Mouse (Mus musculus) left cerebral cortex, postnatal 10 days (tissue): ENCODE measurements around the gene Slc50a1. TPM values are rescaled to one million over a fixed set of nuclear protein-coding genes. Genes with fewer than 3 reads are reported as not detected.
A peak's percentile ranks its signal among the peaks of the same experiment; 100 is the strongest.

Experiments used
- DNase-seq, 2 experiments: peaks; one replicate each; pipeline ENCODE4 v3.0.0; 2021 to 2022; ENCODE audit warnings: low spot score in 2 of 2, mixed read lengths in 1 of 2; ENCODE audit errors: extremely low spot score in 1 of 2
- intact Hi-C: fragments of 180-260 bp; cut with DNase I; formaldehyde crosslinking; loops from one replicate; pipeline ENCODE4 v1.15.1; 2025
- total RNA-seq, 2 experiments: library from RNA; stranded (reverse); gene quantifications; 2 replicates each; pipeline ENCODE4 v1.2.3; 2021

The Slc50a1 gene
- total RNA-seq, 2 experiments from 2014 or later = 17.9 to 22.3 TPM

DNA sequence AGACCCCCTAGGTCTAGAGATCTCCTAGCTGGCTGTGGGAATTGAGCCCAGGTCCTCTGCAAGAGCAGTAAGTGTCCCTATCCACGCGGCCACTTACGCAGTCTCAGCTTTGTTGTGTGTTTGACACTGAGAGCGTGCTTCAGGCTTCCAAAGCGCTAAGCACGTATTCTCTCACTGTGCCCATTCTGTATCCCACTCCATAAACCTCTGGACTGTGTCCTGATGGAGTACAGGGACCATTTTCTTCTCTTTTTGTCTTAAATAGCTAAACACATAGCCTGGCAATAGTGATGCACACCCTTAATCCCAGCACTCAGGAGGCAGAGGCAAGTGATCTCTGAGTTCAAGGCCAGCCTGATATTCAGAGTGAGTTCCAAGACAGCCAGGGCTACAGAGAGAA is 28.5 kb upstream of the Slc50a1 start:
- DNase-seq = no peak
- intact Hi-C loops = loop anchor here (5.0 kb wide), 1 partner anchor 47 kb away; no protein-coding TSS in a partner anchor

DNA sequence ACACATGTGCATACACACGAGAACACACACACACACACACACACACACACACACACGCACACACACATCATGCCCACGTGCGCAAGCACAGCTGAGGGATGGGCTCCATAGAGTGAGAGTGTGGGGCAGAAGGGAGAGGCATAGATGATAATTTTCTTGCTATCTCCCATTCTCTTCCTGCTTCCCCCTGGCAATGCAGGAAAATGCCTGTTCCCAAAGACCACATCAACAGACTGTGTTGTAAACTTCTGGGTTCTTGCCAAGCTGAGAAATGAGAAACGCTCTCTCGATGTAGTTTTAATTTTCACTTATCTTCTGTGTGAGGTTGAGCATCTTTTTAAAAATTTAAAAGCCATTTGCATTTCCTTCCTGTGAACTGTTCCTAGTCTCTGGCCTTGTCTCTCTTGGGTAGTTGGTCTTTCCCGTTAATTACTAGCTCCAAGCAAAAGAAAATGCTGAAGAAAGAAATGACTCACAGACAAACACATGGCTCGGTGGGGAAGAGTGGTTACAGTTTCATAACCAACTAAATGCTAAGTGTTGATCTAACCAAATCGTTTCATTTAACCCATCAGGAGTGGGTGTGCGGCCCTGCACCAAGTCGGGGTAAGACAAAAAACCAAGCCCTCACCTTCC is 26.5 kb upstream of the Slc50a1 start:
- no peak for DNase-seq
- intact Hi-C loops = loop anchor here (5.0 kb wide), 1 partner anchor 45 kb away; no protein-coding TSS in a partner anchor

DNA sequence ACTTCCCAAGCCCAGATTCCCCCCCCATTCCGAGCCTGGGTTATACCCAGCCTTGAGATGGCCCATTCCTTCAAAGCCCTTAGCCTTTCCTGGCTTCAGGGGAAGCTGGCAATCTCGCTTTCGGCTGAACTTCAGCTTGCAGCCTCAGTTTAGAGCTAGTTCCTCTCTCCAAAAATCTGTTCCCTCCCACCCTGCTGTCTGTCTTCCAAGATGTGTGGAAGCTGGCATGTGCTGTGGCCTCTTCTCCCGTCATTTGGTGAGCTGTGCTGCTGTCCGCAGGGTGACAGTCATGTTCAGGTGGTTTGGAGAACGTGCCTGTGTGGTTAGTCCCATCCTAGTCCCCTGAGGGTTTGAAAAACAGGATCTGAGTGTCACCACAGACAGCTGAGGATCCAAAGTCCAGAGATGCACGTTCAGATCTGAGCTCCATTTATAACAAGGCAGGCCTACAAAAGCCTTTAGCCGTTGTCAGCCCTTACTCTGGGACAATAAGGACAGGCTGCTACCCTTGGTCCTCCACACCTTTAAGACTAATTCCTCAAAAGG is 25.4 kb upstream of the Slc50a1 start:
- DNase-seq = no peak
- intact Hi-C loops = loop anchor here (5.0 kb wide), 1 partner anchor 43 kb away; no protein-coding TSS in a partner anchor

DNA sequence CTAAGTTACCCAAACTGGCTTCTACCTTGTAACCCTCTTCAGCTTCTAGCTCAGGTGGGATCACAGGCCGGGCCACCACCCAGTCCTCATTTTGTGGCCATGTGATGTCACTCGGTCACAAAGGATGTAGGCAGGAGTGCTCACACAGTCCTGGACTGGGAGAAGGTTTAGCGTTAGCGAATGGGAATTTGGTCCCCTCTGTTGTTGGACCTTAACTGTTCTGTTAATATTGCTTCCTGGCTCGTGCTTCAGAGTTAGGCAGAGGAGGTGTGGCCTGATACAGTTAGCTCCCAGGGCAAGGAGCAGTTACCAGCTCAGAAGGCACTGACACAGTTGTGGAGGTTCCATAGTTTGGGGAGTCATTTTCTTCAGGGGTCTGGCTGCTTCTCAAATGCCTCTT is 23.8 kb upstream of the Slc50a1 start:
- intact Hi-C loops = no loop called here
- DNase-seq = no peak

DNA sequence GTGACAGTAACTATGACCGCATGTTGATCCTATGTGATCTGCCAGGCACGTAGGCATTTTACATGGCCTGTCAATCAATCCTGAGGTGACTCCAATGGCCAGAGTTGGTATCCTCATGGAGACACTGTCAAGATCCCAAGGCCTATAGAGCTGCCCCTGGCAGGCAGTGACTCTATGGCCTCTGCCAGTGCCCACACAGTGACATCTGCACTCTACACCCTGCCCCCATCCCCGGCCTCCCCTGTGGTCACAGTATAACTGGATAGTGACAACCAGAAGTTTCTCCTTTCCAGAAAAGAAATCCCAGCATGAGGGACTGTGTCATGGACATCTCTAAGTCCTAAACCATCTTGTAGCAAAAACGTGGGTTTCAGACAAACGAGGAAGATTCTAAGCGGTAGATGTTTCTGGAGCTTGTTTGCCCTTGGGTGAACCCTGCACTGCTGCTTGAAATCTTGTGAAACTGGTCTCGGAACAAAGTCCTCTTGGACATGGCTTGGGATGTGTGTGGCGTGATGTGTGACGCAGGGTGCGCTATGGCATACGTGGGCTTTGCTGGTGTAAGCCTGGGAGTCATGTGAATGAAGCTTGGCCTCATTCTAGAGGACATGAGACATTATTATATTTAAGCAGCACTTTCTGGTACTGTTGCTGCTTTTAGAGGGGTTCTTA is 23.0 kb upstream of the Slc50a1 start:
- DNase-seq = no peak
- intact Hi-C loops = no loop called here

DNA sequence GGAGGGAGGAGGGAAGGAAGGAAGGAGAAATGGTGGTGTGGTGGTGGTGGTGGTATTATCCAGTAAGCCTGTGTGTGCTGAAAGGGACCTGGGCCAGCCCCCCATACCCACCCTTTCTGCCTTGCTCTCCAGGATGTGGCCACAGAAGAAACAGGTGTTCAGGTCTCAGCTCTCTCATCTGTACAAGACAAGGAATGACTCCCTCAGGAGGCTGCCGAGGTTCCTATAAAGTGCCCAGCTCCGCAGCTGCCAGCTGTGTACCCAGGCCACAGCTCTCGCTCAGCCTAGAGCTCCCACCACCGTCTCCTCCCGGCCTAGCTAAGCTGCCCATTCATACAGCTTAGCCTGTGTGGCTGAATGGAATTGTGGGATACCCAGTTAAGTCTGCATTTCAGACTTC is 21.9 kb upstream of the Slc50a1 start:
- intact Hi-C loops = no loop called here
- DNase-seq = no peak

DNA sequence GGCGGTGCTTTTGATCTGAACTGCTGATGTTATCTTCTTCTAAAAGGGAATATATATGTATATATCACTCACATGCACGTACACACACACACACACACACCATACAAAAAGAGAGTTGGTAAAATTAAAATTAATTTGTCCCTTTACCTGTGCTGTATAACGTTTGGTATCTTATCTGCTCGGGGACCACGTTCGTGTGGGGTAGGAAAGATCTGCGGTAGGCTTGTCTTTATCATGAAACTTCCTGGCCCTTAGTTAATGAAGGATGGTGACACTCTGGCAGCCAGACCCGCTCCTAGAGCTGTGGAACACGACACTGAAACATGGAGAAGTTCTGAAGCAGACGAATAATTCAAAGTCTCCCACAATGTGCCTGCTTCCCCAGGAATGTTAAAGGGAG is 21.5 kb upstream of the Slc50a1 start:
- DNase-seq = no peak
- intact Hi-C loops = no loop called here

DNA sequence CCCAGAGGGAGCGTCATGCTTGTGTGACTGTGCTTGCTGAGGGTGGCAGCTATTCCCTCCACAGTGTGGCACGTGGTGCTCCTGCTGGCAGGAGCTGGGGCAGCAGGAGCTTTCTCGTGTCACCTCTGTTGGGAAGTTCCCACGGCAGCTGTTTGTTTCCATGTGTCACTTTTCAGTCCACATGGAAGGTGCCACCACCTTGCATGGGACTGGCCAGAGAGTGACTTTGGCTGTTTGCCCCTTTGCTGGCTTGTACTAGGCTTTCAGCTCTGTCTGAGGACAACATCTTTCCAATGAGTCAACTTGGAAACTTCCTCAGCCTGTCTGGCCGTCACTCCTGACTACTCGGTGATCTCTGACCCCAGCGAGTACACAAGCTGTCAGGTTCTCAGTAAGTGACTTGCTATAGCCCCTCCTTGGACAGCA is 18.1 kb upstream of the Slc50a1 start:
- intact Hi-C loops = no loop called here
- no peak for DNase-seq

DNA sequence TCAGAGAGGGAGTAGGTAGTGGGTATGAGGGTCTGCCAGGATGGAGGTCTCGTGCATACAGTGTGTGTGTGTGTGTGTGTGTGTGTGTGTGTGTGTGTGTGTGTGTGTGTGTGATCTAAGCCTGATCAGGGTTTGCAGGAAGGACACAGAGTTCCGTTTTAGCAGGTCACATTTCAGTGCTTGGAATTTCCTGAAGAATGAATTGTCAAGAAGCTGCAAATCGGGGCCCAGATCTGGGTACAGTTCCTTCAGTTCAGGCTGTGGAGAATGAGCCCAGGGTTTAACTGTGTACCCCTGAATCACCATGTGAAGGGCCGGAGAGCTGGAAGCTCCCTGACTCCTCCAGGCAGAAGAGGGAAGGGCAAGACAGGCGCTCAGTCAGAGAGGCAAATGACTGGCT is 16.9 kb upstream of the Slc50a1 start:
- no peak for DNase-seq
- intact Hi-C loops = no loop called here

DNA sequence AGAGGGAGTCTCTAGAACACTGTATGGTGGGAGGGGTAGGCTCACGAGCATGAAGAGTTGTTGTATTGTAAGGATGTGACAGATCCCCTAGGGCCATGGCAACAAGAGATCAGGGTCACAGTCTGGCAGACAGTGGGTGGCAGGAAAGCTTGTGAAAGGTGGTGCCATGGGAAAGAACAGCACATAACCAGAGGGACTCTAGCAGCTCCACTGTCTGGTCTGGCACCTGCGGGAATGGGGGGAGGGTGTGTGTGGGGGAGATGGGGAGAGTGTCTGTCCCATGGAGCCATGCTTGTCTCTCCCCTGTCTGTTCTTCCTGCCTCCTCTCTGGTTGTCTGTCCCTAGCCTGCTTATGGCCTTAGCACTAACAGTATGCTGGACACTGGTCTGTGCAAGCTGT is 15.2 kb upstream of the Slc50a1 start:
- no peak for DNase-seq
- intact Hi-C loops = no loop called here

DNA sequence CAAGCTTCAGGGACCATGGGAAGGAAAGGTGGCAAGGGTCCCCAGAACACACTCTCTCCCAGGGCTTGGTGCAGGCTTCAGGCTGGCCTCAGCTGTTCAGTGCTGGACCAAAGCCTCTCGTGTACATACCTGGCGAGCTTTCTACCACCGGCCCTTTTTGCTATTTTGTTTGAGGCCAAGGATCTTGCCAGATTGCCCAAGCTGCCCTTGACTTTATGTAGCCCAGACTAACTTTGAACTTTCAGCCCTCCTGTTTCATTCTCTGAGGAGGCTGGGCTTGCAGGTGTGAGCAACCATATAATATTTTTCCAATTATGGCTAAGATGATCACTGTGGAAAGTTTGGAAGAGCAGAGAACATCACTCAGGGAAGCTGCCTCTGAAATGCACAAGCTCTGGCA is 13.9 kb upstream of the Slc50a1 start:
- no peak for DNase-seq
- intact Hi-C loops = loop anchor here (5.0 kb wide), 1 partner anchor 37 kb away; the partner anchor contains the start of genes Krtcap2 and Trim46

DNA sequence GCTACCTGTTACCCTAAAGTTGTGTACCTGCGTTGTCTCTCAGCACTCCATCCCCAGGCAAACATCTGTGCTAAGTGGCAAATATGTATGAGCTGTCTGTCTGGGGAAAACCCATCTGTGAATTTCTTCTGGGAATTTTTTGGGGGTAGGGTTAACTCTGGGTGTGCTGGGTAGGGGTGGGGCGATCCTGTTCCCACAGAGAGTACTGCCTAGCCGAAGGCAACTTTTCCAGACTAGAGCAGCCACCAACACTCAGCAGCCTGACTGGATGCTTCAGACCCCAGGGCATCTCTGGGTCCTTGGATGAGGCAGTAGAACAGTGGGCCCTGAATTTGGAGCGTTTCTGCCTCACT is 11.9 kb upstream of the Slc50a1 start:
- intact Hi-C loops = loop anchor here (5.0 kb wide), 1 partner anchor 35 kb away; the partner anchor contains the start of genes Krtcap2 and Trim46
- DNase-seq = no peak

DNA sequence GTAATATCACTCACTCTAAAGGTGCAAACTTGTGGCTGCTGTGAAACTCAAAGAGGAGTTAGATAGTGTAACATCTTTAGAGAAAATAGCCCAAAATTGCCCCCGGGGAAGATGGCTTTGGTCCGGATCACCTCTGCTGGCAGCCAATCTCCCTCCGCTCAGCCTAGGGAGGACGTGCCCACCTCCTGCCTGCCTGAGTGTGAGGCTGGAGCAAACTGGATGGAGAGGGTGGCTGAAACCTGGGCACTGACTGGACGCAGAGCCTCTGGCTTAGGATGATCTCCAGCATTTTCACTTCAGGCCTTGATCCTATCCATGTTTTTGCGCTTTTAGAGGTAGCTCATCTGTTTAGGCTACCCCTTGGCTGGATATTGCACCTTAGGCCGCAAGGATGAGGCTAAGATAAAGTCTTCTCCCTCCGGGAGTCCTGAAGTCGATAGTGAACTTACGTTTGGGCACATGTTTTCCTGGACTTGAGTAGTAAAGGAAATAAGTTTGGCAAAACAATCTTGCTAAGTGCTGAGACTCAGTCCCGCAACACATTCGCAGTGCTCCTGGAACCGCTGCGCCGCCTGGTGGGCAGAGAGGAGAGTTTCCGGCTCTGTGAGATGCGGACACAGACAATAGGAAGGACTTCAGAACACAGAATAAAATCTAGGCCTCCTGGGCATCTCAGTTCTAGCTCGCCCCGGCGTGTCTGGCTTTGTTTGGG is 11.4 kb upstream of the Slc50a1 start:
- peak; percentile 76 to 86 for DNase-seq
- intact Hi-C loops = loop anchor here (5.0 kb wide), 1 partner anchor 34 kb away; the partner anchor contains the start of genes Krtcap2 and Trim46

DNA sequence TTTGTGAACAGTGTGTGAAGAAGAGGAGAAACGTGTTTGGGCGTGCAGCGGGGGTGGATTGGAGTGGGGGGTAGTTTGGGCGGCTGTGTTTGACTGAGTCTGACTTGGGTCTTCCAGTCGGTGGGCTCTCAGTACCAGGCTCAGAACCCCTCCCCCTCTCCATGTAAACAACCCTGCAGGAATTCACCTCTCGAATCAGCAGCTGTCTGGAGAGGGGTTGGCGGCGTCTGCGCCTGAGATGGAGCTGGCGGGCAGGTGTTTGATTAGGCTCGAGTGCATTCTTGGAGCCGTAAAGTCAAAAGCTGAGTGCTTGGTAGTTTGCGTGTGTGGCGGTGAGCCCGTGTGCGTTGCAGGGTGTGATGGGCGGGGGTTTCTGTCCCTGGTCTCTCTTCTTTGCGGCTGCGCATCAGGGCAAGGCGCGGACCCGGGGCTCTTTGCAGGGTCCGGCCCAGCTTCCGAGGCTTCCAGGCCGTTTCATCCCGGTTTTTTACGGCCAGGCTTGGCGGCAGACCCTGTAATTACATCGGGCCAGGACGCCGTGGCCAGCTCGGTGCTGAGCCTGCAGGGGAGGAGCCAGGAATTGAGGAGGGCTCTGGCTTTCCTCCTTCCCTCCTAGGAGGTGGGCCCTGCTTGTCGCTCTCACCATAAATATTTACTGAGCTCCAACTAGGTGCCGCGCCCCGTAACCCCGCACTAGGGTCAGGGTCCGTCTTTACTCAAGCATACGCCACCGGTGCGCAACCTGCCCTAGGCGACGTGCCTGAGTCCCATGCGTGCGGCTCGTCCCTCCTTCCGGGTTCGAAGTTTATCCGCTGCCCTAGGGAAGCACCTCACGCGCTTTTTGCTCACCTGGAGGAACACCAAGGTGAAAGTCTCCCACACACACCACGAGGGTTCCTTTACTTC is 10.5 kb upstream of the Slc50a1 start, which contains the start of gene Efna1:
TSS of gene Efna1 (minus strand) at position 537 of the 906 bp plus-strand sequence.
- intact Hi-C loops = loop anchor here (5.0 kb wide), 1 partner anchor 34 kb away; the partner anchor contains the start of genes Krtcap2 and Trim46
- peak in 1 of 2 experiments; percentile 74 for DNase-seq

DNA sequence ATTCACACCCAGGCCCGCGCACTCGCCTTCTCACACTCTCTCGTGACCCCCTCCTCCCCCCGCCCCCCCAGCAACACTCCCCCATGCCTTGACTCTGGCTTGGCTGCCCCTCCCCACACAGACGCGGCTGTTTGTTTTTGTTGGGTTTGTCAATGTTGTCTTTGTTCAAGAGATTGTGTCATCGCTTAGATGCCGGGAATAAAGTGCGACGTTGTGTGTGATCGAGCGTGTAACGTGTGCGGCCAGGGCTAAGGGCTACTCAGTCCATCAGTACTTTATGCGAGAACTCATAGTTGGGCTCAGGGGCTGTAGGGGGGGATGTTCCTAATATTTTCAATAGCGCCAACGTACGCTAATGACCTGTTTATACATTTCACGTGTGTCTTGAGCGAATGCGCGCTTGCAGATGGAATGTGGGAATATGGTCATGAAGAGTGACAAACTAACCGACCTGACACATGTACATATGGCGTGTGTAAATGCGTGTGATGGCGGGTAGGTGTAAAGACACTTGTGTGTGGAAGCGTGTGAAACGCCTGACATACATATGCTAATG is 9.8 kb upstream of the Slc50a1 start:
- DNase-seq = peak in 1 of 2 experiments; percentile 64
- intact Hi-C loops = loop anchor here (5.0 kb wide), 1 partner anchor 33 kb away; the partner anchor contains the start of genes Krtcap2 and Trim46

DNA sequence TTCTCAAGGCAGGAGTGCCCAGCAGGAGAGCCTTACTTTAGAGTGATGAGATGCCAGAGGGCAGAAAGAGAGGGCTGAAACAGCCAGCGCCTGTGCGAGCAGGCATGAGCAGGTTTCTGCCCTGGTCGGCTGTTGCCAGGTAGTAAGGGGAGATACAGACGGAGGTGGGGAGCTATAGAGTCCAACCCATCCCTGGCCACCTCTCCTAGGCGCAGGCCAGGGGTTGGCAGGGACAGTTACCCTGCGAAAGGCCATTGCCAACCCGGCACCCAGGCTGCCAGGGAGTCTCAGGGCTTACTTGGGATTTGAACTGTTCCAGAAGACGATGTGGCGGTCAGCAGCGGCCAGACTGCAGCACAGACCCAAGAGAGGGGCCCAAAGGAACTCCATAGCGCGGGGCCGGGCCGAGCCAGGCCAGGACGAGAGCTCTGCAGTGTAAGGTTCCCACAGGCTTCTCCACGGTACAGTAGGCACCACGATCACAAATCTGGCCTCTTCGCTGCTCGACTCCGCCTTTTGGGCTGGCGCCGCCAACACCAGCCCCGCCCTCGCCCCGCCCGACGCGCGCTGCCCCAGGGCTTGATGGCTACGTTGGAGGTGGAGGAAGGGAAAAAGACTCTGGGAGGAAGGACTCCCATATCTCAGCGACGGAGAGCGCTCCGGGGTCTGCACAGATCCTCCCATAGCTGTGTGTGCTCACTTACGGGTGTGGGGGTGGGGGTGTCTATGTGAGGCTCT is 9.0 kb upstream of the Slc50a1 start:
- intact Hi-C loops = no loop called here
- DNase-seq = peak in 1 of 2 experiments; percentile 89

DNA sequence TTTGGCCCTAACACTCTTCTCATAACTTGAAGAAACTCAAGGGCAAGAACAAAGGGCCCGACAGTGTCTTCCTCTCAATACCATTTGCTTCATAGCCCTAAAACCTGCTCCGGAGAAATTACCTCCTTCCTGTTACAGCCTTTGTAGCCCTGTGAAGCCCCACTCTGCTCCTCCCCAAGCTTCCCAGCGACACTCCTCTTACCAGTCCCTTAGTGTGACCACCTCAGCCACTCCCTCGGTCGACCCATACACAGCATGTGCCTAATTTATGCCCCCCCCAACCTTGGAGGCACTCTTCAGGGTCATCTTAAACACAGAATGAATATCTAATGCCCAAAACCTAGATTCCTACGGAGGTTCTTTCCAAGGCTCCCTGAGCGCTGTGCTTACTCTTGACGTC is 8.3 kb upstream of the Slc50a1 start:
- intact Hi-C loops = no loop called here
- DNase-seq = no peak
